Mouse (Mus musculus) layer of hippocampus, adult 18-20 months (tissue): Measurements from ENCODE around the gene Akap12. TPM values are rescaled to one million over a fixed set of nuclear protein-coding genes. Genes with fewer than 3 reads are reported as not detected.

ENCODE experiments used
- DNase-seq, 2 experiments: peaks; one replicate each; pipeline ENCODE4 v3.0.0; 2022; ENCODE audit warnings: low spot score in 2 of 2
- long read RNA-seq: library from polyadenylated mRNA; stranded (forward); transcript quantifications from one replicate; pipeline ENCODE4 v2.0.0, GENCODE M21; 2021
- total RNA-seq, 2 experiments: library from RNA; stranded (reverse); gene quantifications; 2 replicates each; pipeline ENCODE4 v1.2.3; 2021

Gene Akap12
- 10 to 100 TPM; 12.1 TPM for total RNA-seq
- long read RNA-seq, full-length matches to known transcripts = 2 of 11 reads
- long read RNA-seq, partial matches to known transcripts = 4 of 11 reads
- long read RNA-seq, other reads (novel, unspliced or antisense) = 5 of 11 reads

DNA sequence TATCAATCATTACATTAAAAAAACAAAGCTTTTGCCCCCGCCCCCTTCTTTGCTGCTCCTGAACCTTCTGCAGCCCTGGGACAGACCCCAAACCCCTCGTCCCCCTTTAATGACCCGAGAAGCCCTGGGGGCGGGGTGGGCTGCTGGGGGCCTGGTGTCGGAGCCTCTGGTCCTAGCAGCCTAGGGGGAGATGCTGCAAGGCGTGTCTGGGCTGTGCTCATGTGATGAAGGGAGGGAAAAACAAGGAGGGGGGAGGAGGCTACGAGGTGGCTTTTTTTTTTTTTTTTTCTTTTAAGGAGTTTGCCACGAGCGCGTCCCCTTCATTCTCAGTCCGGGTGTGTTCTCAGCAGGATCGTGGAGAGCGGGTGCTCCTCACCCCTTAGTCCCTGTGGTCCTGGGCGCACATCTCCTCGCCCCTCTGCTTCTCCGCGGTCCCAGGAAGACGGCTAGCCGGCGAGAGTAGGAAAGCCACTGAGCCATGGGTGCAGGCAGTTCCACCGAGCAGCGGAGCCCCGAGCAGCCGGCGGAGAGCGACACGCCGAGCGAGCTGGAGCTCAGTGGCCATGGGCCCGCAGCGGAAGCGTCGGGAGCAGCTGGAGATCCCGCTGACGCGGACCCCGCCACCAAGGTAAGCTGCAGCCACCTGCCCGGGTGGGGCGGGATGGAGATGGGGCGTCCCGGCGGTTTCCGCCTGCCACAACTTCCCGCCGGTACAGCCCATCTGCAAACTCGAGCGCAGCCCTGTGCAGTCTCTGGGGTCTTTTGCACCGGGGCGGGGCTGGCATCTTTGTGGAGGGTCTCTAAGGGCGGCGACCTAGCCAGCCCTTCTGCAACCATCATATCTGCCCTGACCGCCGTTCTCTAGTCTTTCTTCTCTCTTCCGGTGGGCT is at the start of gene Akap12:
TSS of gene Akap12 (plus strand) at position 340 of the 890 bp plus-strand sequence.
- DNase-seq = peak in 1 of 2 experiments; percentile 24

DNA sequence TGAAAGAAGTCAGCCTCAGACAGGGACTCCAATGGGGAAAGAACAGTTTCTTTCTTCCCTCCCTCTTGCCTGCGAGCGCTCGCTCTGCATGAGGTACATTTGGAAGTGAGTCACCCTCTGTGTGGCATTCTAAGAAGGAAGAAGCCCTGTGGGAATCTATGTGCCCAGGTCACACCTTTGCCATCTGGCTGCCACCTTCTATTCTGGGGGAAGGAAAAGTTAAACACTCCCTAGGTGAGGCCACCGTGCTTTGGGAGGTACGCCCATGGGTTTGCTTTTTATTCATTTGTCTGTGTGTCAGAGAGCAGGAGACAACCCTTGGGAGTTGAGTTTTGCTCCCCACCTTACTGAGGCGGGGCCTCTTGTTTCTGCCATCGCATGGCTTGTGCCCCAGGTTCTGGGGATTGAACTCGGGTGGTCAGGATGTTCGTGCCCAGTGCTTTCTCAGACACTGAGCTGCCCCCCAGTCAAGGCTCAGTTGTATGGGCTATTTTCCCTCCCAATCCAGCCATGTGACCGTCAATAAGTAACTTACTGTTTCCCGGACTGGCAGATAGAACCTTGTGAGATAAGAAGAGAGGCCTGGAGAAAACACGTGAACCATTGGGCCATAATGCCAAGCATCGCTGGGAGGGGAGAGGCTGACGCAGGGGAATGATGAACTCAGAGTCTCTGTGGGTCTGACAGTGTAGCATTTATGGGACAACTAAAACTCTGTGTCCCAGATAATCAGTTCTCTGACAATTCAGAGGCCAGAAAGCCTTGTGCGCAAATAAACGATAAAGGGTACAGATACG is 35.4 kb upstream of the Akap12 start:
- no peak for DNase-seq

DNA sequence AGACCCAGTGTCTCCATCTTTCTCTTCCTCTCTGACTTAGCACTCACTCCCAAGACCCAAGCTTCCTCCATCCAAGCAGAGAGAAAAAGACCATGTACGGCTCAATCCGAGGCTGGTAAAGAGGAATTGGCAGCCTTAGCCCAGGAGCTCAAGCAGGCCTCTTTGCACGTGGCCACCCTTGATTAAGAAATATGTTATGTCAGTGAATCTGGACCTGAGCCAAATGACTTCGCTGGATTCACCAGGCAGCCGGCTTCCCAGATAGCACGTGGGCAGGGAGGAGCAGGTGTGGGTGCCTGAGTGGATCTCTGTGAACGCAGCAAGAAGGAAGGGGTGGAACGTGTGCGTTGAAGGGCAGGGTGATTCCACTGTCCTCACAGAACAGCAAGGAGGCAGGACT is 33.1 kb upstream of the Akap12 start:
- peak in 1 of 2 experiments; percentile 18 for DNase-seq

DNA sequence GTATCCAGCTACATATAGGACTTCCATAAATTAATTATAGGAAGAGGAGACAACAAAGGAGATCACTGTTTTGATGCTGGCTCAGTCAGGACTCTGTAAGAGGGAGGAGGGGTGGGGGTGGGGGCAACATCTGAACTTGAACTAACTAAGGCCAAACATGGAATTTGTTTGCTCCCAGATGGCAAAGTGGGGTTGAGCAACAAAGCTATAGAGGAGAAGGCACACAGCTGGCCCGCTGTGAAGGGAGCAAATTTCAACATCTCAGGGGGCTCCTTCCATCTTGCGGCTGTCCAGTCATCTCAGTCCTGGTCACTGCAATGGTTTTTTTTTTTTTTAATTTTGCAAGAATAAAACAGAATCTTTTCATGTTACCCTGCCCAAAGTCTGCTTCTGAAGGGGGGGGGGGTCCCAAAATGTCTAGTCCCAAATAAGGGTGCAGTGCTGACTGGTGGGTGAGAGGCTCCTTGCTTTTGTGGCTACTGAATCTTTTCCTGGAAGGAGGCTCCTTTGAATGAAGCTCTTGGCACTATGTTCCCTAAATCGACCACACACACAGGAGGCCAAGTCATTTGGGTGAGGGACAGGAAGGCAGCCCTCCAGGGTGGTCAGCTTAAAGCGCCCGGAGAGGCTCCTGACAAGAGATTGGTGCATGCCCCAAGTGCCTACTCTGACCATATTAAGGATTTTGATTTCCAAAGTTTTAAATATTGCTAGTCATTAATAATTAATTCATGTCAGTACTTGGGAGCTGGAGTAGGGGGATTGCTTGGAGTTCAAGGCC is 26.2 kb upstream of the Akap12 start:
- DNase-seq = no peak

DNA sequence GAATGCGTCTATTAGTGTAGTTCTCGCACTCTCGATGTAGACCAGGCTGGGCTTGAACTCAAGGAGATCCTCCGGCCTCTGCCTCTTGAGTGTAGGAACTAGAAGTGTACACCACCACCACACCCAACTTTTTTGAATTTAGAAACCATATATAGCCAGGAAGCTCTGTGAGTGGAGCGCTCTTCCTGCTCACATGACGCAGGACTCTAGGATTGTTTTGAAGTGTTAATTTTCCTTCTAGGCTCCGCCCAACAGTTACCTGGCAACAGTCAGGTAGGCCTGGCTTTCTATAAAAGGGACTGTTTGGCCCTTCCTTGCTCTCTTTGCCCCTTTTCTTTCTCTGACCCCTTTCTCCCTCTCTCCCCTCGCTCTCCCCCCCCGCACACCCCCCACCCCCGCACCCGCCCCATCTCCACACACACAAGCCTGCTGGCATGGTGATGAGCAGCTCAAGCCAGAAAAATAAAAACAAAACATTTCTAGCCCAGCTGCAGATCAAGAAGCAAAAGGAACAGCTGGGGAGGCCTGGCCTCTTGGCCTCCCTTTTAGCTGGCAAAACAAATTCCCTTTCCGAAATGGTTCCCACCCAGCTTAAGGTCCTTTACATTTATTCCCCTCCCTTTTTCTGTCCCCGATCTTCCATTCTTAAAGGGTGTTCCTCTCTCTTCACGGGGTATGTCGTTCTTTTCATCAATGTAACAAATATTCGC is 22.4 kb upstream of the Akap12 start:
- DNase-seq = no peak

DNA sequence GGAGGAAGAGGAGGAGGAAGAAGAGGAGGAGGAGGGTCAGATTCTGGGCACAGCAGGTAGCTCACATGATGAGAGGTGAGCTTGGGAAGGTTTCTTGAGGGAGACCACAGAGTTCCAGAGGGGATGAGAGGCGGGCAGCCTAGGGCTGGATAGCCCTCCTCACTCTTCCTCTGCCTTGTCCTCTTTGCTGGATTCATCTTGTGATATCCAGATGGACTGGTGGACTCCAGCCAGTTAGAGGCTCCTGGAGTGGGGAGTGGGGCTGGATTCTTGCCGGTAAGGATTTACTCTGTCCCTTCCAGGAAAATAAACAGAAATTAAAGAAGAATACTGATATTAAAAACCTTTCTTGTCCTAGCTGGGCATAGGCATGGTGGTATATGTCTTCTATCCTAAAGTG is 20.4 kb upstream of the Akap12 start:
- no peak for DNase-seq

- no peak for DNase-seq
Observed at GRCm38 (mm10) chr10:4246407-4246806, 19.8 kb upstream of the Akap12 start.

- no peak for DNase-seq
Observed at GRCm38 (mm10) chr10:4249235-4249845, 16.8 kb upstream of the Akap12 start.

- no peak for DNase-seq
Observed at GRCm38 (mm10) chr10:4250681-4251080, 15.5 kb upstream of the Akap12 start.

DNA sequence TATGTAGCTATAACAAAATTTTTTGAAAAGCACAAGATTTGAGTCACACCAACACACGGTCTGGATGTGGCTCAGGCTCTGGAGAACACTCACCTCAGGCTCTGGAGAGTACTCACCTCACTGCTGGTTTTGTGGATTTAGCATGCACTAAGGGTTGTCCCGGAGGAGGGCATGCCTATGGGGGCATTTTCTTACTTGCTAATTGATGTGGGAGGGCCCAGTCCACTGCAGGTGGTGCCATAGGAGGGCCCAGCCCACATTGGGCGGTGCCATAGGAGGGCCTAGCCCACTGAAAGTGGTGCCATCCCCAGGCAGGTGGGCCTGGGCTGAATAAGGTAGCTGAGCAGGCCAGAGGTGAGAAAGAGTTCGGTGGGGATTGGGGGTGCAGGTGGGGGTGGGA is 12.6 kb upstream of the Akap12 start:
- DNase-seq = no peak

- DNase-seq = no peak
Observed at GRCm38 (mm10) chr10:4254459-4254858, 11.7 kb upstream of the Akap12 start.

DNA sequence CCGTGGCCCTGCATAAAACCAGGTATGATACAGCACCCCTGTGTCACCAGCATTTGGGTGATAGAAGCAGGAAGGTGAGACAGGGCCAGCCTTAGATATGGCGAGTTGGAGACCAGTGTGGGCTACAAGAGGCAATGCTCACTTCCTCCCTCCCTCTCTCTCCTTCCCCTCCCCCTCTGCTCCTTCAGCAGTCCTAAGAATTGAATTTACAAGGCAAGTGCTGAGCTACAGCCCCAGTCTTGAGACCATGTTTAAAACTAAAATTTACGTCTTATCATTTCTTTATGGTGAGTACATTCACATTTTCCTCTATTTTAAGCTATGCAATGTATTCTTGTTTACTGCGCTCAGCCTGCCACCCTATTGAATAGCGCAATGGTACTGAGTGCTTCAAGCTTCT is 5.3 kb upstream of the Akap12 start:
- DNase-seq = no peak

- DNase-seq = no peak
Observed at GRCm38 (mm10) chr10:4261359-4261952, 4.7 kb upstream of the Akap12 start.

DNA sequence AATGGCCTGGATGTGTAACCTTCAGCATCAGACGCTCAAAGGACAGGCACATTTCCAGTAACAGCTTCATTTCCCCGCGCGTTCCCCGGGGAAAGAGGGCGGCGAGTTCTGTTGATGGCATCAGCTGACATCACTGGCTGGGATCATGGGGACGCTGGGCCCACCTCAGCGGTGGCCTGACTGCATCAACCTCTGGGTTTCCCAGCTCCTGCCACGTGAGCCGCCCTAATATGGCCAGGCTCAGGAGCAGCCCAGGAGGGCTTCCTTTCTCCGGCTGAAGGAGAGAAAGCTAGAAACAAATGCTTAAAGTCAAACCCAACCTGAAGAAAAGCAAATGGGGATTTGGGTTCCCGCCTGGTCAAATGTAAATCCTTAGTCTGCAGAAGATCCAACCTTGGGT is 539 bp upstream of the Akap12 start:
- DNase-seq = peak in 1 of 2 experiments; percentile 28

- peak in 1 of 2 experiments; percentile 5 for DNase-seq
Observed at GRCm38 (mm10) chr10:4266931-4267310, 741 bp downstream of the Akap12 start.

DNA sequence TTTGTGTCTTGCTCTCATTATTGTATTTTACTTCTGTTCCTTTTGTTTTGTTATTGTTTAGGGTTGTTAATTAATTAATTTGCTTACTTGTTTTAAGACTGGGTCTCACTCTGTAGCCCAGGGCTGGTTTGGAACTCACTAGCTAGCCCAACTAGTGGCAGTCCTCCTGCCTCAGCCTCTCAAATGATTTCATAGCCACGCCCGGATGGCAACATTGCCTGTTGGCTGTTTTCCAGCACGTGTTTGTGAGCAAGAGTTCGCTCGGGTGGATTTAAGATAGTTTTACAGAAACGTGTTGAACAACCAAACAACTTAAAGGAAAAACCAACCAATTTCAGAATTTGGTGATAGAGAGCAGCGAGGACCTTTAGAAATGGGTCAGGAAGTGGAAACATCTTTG is 1.3 kb downstream of the Akap12 start:
- DNase-seq = no peak

DNA sequence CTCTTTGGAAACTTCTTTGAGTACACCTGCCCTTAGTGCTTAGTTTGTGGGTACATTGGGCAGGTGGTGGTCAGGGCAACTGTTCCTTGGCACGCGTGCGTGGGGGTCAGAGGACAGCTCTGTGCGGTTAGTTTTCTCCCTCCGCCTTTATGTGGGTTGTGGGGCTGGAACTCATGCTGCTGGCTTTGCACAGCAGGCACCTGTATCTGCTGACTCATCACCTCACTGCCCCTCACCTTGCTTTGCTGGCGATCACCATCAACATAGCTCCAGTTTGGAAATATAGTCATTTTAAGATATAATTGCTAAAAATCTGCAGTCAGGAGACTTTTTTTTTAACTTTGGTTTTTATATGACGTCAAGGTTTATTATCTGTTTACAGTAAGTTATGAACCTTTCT is 2.0 kb downstream of the Akap12 start:
- DNase-seq = no peak

- DNase-seq = no peak
Observed at GRCm38 (mm10) chr10:4275572-4275971, 9.4 kb downstream of the Akap12 start.

DNA sequence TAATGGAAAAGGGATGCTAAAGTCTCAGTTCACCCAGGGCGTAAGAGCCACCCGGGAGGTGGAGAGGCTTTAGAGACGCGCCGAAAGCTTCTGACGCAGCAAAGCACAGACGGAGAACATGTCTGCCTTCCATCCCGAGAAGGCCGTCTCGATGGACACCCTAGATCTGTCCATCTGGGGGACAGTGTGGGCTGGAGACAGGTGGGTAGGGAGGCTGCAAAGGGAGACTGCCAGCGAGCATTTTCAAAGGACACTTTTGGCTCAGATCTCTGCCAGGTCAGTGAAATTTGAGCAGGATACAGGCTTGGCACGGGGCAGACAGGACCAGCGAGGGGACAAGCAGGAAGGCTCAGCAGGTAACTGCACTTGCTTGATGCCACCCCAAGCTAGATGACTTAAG is 9.9 kb downstream of the Akap12 start:
- DNase-seq = no peak

DNA sequence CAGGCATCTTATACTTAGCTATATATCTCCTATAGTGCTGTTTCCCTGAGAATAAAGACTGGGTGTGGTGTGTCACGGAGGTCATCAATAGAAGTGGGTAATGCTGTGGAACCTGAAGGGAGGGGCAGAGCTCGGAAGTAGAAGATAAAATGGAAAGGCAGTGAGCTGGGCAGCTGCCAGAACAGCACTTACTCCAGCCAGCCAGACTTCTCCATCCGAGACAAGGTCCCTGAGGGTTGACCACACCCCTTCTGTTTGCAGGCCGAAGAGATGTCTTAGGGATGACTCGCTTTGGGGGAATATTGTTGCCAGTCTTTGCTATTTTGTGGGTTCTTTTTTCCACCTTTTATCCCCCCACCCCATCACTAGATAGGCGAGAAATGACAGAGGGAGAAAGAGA is 11.9 kb downstream of the Akap12 start:
- DNase-seq = no peak
